Mouse (Mus musculus) limb, embryonic 15.5 days (tissue): ENCODE measurements around the gene Tmem274. TPM values are rescaled to one million over a fixed set of nuclear protein-coding genes. Genes with fewer than 3 reads are reported as not detected.
"Not testable (repeated sequence)": the region's sequence is repeated elsewhere in the genome, so short reads cannot be mapped to it uniquely, and the experiment has no call there.

ENCODE experiments used
- ATAC-seq: fragments of 200-750 bp; cut with Nextera tagmentation; 2 replicates; pipeline ENCODE4 v1.8.0; 2017; ENCODE audit warnings: low read depth, moderate TSS enrichment; ENCODE audit not compliant: insufficient number of reproducible peaks, low FRiP score, low TSS enrichment
- H3K27ac ChIP-seq: fragments of 300-500 bp; sonication (generic); 2 replicates; pipeline ENCODE4 v1.5.1; 2015; ENCODE audit warnings: moderate library complexity, mild to moderate bottlenecking, inconsistent platforms
- H3K27me3 ChIP-seq: fragments of 300-500 bp; sonication (generic); 2 replicates; pipeline ENCODE4 v1.6.1; 2015; ENCODE audit warnings: inconsistent platforms
- H3K36me3 ChIP-seq: fragments of 300-500 bp; sonication (generic); 2 replicates; pipeline ENCODE4 v1.6.1; 2015; ENCODE audit warnings: inconsistent platforms
- H3K4me1 ChIP-seq: fragments of 300-500 bp; sonication (generic); 2 replicates; pipeline ENCODE4 v1.6.1; 2015; ENCODE audit warnings: inconsistent platforms
- H3K4me2 ChIP-seq: fragments of 300-500 bp; sonication (generic); 2 replicates; pipeline ENCODE4 v1.6.1; 2015; ENCODE audit warnings: mild to moderate bottlenecking, inconsistent platforms
- H3K4me3 ChIP-seq: fragments of 300-500 bp; sonication (generic); 2 replicates; pipeline ENCODE4 v1.5.1; 2015; ENCODE audit warnings: mild to moderate bottlenecking, inconsistent platforms
- H3K9ac ChIP-seq: fragments of 300-500 bp; sonication (generic); 2 replicates; pipeline ENCODE4 v1.6.1; 2015; ENCODE audit warnings: inconsistent platforms
- H3K9me3 ChIP-seq: fragments of 300-500 bp; sonication (generic); 2 replicates; pipeline ENCODE4 v1.6.1; 2016; ENCODE audit warnings: inconsistent platforms
- WGBS: fragments of 180-500 bp; shearing (Covaris S2); methylation state at CpG from one replicate; pipeline ENCODE4 v1.1.7; 2015; 5-methylcytosine and 5-hydroxymethylcytosine counted together
- polyA plus RNA-seq: library from polyadenylated mRNA; unstranded; fragments of >200 nt; fragmentation: Nextera tagmentation; extraction: Ambion mirVana; gene quantifications from 2 replicates; pipeline ENCODE4 v1.2.1, GENCODE M21; 2015

Tmem274 gene
- polyA plus RNA-seq, 1 experiment from 2014 or later: not detected

GRCm38 (mm10) chr4:149454879-149455278 is 22.3 kb upstream of the Tmem274 start, which contains the start of gene Rbp7:
TSS of gene Rbp7 (minus strand) at chr4:149454978.
- Histone ChIP-seq H3K27ac (no peak within 1 kb of the TSS), H3K4me2 (no peak within 1 kb of the TSS), H3K9ac (no peak within 1 kb of the TSS), H3K36me3 (no peaks in the 10 kb centered on the region), H3K9me3 (no peaks in the 10 kb centered on the region), H3K4me3 (no peak within 1 kb of the TSS), H3K4me1 (no peaks in the 10 kb centered on the region), H3K27me3 (no peaks in the 10 kb centered on the region)
- WGBS: 61% methylated on average over 8 of the region's 8 CpGs
- ATAC-seq: no peak

GRCm38 (mm10) chr4:149457163-149457562 is 20.0 kb upstream of the Tmem274 start:
- not testable (repeated sequence) for H3K27ac ChIP-seq, H3K9ac ChIP-seq, H3K9me3 ChIP-seq, H3K4me2 ChIP-seq, ATAC-seq, H3K36me3 ChIP-seq, H3K4me3 ChIP-seq, H3K27me3 ChIP-seq, H3K4me1 ChIP-seq
- 86% methylated on average over 27 of the region's 27 CpGs for WGBS

DNA sequence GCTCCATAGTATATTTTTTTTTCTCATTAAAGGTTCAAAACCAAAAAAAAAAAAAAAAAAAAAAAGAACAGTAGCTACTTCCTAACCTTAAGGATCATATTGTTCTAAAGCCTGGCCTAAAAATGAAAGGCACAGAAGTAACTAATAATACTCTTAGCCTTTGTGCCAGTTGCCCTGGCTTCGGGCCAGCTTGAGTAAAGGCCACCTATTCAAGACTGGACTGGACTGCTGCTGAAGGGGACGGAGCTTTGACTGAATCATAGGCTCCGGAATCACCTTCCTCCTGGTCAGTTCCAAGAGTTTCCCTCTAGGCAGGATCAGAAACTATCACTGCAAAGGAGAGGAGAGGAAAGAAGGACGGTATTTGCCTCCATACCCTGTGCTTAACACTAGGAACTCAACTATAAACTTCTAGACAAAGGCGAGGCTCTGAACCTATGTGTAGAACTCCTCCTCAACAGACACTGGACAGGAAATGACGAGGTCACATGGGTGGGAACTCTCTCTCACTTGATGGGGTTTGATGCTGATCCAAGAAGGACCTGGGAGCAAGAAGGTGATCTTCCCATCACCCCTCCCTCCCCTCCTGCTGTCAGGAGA is 19.2 kb upstream of the Tmem274 start:
- H3K9me3 ChIP-seq: no peaks in the 10 kb centered on the region

GRCm38 (mm10) chr4:149458526-149458925 is 18.7 kb upstream of the Tmem274 start:
- no peak overlapping the region for H3K4me2 ChIP-seq
- no peaks in the 10 kb centered on the region for H3K27me3 ChIP-seq
- no peaks in the 10 kb centered on the region for H3K9me3 ChIP-seq
- no peak for ATAC-seq
- H3K4me3 ChIP-seq: no peak overlapping the region
- no peak overlapping the region for H3K9ac ChIP-seq
- no peak overlapping the region for H3K27ac ChIP-seq
- no peaks in the 10 kb centered on the region for H3K36me3 ChIP-seq
- H3K4me1 ChIP-seq: no peaks in the 10 kb centered on the region
- 52% methylated on average over 5 of the region's 5 CpGs for WGBS

More for the DNA sequence above, 19.2 kb upstream of the Tmem274 start:
- H3K27me3 ChIP-seq: no peaks in the 10 kb centered on the region
- H3K4me2 ChIP-seq: no peak overlapping the region
- H3K36me3 ChIP-seq: no peaks in the 10 kb centered on the region
- no peak overlapping the region for H3K27ac ChIP-seq
- no peak overlapping the region for H3K4me3 ChIP-seq
- H3K4me1 ChIP-seq: no peaks in the 10 kb centered on the region
- ATAC-seq: no peak
- 77% methylated on average over 6 of the region's 6 CpGs for WGBS
- no peak overlapping the region for H3K9ac ChIP-seq

DNA sequence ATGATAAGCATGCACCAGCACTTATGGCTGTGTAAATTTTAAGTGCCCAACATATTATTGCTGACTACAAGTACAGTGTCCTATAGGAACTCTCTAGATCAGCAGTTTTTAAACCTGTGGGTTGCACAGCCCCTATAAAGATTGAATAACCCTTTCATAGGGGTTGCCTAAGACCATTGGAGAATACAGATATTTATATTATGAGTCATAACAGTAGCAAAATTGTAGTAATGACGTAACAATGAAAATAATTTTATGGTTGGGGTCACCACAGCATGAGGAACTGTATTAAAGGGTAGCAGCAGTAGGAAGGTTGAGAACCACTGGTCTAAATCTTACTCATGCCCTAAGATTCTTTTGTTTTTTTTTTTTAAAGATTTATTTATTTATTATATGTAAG is 17.8 kb upstream of the Tmem274 start:
- no peaks in the 10 kb centered on the region for H3K27me3 ChIP-seq
- no peak overlapping the region for H3K9ac ChIP-seq
- H3K4me1 ChIP-seq: no peaks in the 10 kb centered on the region
- WGBS: 73% methylated on average over 1 of the region's 1 CpGs
- no peak for ATAC-seq
- no peaks in the 10 kb centered on the region for H3K9me3 ChIP-seq
- no peak overlapping the region for H3K4me2 ChIP-seq
- no peaks in the 10 kb centered on the region for H3K36me3 ChIP-seq
- no peak overlapping the region for H3K4me3 ChIP-seq
- H3K27ac ChIP-seq: no peak overlapping the region

DNA sequence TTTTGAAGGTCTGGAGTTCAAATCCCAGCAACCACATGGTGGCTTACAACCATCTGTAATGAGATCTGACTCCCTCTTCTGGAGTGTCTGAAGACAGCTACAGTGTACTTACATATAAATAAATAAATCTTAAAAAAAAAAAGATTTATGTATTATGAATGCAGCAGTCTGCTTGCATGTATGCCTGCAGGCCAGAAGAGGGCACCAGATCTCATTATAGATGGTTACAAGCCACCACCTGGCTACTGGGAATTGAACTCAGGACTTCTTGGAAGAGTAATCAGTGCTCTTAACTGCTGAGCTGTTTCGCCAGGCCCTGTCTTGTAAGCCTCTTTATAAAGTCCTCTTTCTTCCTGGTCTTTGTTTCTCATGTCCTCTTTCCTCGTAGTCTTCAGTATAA is 16.7 kb upstream of the Tmem274 start:
- not testable (repeated sequence) for H3K4me2 ChIP-seq, H3K27me3 ChIP-seq, H3K4me3 ChIP-seq, H3K36me3 ChIP-seq, H3K4me1 ChIP-seq, H3K27ac ChIP-seq, H3K9me3 ChIP-seq, H3K9ac ChIP-seq, ATAC-seq
- WGBS: 83% methylated on average over 2 of the region's 2 CpGs

GRCm38 (mm10) chr4:149461579-149462304 is 15.4 kb upstream of the Tmem274 start:
- no peaks in the 10 kb centered on the region for H3K4me1 ChIP-seq
- 63% methylated on average over 6 of the region's 7 CpGs for WGBS
- H3K4me2 ChIP-seq: no peak overlapping the region
- no peak overlapping the region for H3K4me3 ChIP-seq
- H3K36me3 ChIP-seq: no peaks in the 10 kb centered on the region
- ATAC-seq: no peak
- no peaks in the 10 kb centered on the region for H3K27me3 ChIP-seq
- H3K27ac ChIP-seq: no peak overlapping the region
- no peak overlapping the region for H3K9ac ChIP-seq
- no peaks in the 10 kb centered on the region for H3K9me3 ChIP-seq

- Histone ChIP-seq H3K36me3 (peaks cover 2% of the 10 kb centered on the region), H3K4me2 (no peak overlapping the region), H3K4me1 (no peaks in the 10 kb centered on the region), H3K9ac (no peak overlapping the region), H3K4me3 (no peak overlapping the region), H3K9me3 (no peaks in the 10 kb centered on the region), H3K27ac (no peak overlapping the region), H3K27me3 (no peaks in the 10 kb centered on the region)
- ATAC-seq: no peak
- WGBS: 73% methylated on average over 6 of the region's 6 CpGs
These were observed 14.7 kb upstream of the Tmem274 start for GRCm38 (mm10) chr4:149462305-149462971.

- Histone ChIP-seq H3K4me3 (no peak overlapping the region), H3K36me3 (peaks cover 9% of the 10 kb centered on the region), H3K9ac (no peak overlapping the region), H3K4me2 (no peak overlapping the region), H3K9me3 (no peaks in the 10 kb centered on the region), H3K4me1 (no peaks in the 10 kb centered on the region), H3K27ac (no peak overlapping the region), H3K27me3 (no peaks in the 10 kb centered on the region)
- ATAC-seq: no peak
- 80% methylated on average over 6 of the region's 6 CpGs for WGBS
These were observed 13.7 kb upstream of the Tmem274 start for GRCm38 (mm10) chr4:149463435-149463950.

GRCm38 (mm10) chr4:149469557-149469956 is 7.6 kb upstream of the Tmem274 start:
- peaks cover 41% of the 10 kb centered on the region for H3K36me3 ChIP-seq
- 97% methylated on average over 3 of the region's 3 CpGs for WGBS

DNA sequence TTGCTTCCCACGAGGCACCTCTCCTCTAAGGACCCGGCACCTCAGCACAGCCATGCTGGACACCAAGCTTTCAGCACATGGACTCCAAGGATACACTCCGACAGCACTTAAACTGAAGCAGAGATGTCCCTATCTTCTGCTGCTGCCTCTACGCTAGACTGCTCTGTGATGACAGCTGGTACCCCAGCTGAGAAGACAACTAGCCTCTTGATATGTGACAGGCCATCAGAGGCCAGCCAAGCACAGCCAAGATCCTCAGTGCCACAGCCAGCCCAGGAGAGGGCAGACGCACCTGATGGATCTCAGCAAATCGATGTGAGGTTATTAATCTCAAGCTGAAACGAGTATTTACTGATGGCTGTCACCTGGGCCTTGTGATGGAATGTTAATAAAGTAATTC is 2.1 kb upstream of the Tmem274 start:
- no peak for ATAC-seq
- WGBS: 78% methylated on average over 7 of the region's 7 CpGs
- Histone ChIP-seq H3K27ac (no peak overlapping the region), H3K9me3 (no peaks in the 10 kb centered on the region), H3K4me1 (no peaks in the 10 kb centered on the region), H3K4me2 (no peak overlapping the region), H3K36me3 (peaks cover 30% of the 10 kb centered on the region), H3K4me3 (no peak overlapping the region), H3K27me3 (no peaks in the 10 kb centered on the region), H3K9ac (no peak overlapping the region)

More at GRCm38 (mm10) chr4:149469557-149469956, 7.6 kb upstream of the Tmem274 start:
- Histone ChIP-seq H3K4me3 (no peak overlapping the region), H3K27me3 (no peaks in the 10 kb centered on the region), H3K9ac (no peak overlapping the region), H3K4me1 (no peaks in the 10 kb centered on the region), H3K4me2 (no peak overlapping the region), H3K9me3 (no peaks in the 10 kb centered on the region), H3K27ac (no peak overlapping the region)
- no peak for ATAC-seq

DNA sequence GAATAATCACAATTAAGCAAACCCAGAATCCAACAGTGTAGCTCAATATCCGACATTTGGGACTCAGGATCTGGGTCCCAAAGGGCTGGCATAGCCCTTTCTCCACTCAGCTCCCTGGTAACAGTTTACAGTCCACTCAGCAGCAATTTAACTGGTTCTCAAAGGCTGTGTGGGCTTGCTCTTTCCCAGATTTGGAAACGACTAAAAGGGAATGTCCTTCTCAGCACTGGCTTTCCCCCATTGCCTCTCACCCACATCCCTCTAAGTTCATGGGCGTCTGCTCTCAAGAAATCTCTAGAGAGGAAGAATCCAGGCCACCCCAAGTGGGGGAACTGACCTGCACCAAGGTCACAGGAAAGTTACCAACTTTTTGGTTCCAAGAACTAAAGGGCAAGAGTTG is 7.4 kb downstream of the Tmem274 start:
- 47% methylated on average over 3 of the region's 3 CpGs for WGBS
- Histone ChIP-seq H3K4me3 (peak overlapping the region; percentile 65), H3K4me1 (peaks cover 21% of the 10 kb centered on the region), H3K9ac (peak overlapping the region; percentile 68), H3K4me2 (peak overlapping the region; percentile 65), H3K27ac (peak overlapping the region; percentile 80; the same call in 1 of the 2 replicates), H3K36me3 (peaks cover 27% of the 10 kb centered on the region), H3K9me3 (no peaks in the 10 kb centered on the region), H3K27me3 (no peaks in the 10 kb centered on the region)
- no peak for ATAC-seq
